Mouse (Mus musculus) MEL (cell line): Measurements from ENCODE around the gene Bmpr2. TPM values are rescaled to one million over a fixed set of nuclear protein-coding genes. Genes with fewer than 3 reads are reported as not detected.

Experiments used
- DNase-seq: peaks from one replicate; pipeline ENCODE4 v3.0.0; 2011; ENCODE audit warnings: low read depth, low spot score
- H3K27ac ChIP-seq: 2 replicates; pipeline ENCODE4 v1.5.1; 2012; ENCODE audit warnings: low read depth, mild to moderate bottlenecking, control low read depth, low read length, moderate library complexity; ENCODE audit not compliant: control insufficient read depth
- H3K27me3 ChIP-seq, 2 experiments: fragments of 150-350 bp in 1 of 2; sonication (generic) in 1 of 2; 2 replicates each; pipeline ENCODE4 v1.6.1; 2012; ENCODE audit warnings: low read length in 2 of 2, mild to moderate bottlenecking in 2 of 2, improper control_type of control experiment in 1 of 2, moderate library complexity in 1 of 2; ENCODE audit not compliant: insufficient read depth in 2 of 2, control insufficient read depth in 1 of 2
- H3K36me3 ChIP-seq, 2 experiments: 2 replicates each; pipeline ENCODE4 v1.6.1; 2012 to 2014; ENCODE audit warnings: low read length in 2 of 2, improper control_type of control experiment in 1 of 2, inconsistent platforms in 1 of 2, mild to moderate bottlenecking in 1 of 2; ENCODE audit not compliant: insufficient read depth in 2 of 2, control insufficient read depth in 1 of 2
- H3K4me1 ChIP-seq, 2 experiments: fragments of 150-350 bp in 1 of 2; sonication (generic) in 1 of 2; 2 replicates each; pipeline ENCODE4 v1.6.1; 2012; ENCODE audit warnings: low read length in 2 of 2, improper control_type of control experiment in 1 of 2, mild to moderate bottlenecking in 1 of 2; ENCODE audit not compliant: insufficient read depth in 2 of 2, control insufficient read depth in 1 of 2
- H3K4me3 ChIP-seq, 2 experiments: fragments of 150-350 bp in 1 of 2; sonication (generic) in 1 of 2; 2 replicates each; pipeline ENCODE4 v1.5.1; 2012; ENCODE audit warnings: low read depth in 2 of 2, low read length in 2 of 2, mild to moderate bottlenecking in 2 of 2, moderate library complexity in 2 of 2, control low read depth in 1 of 2, improper control_type of control experiment in 1 of 2; ENCODE audit not compliant: control insufficient read depth in 1 of 2, insufficient read depth in 1 of 2
- H3K79me2 ChIP-seq: 2 replicates; pipeline ENCODE4 v1.6.1; 2012; ENCODE audit warnings: mild to moderate bottlenecking, low read length, moderate library complexity; ENCODE audit not compliant: control insufficient read depth, poor library complexity, insufficient read depth
- H3K9ac ChIP-seq: 2 replicates; pipeline ENCODE4 v1.6.1; 2012; ENCODE audit warnings: low read depth, mild to moderate bottlenecking, control low read depth, low read length, moderate library complexity; ENCODE audit not compliant: control insufficient read depth, poor library complexity, severe bottlenecking
- H3K9me3 ChIP-seq: fragments of 150-350 bp; sonication (generic); replicated peaks from 2 replicates; pipeline ENCODE4 v1.6.1; 2012; ENCODE audit warnings: mild to moderate bottlenecking, low read length, improper control_type of control experiment, moderate library complexity; ENCODE audit not compliant: insufficient read depth
- BHLHE40 ChIP-seq: IDR thresholded peaks from 2 replicates; pipeline ENCODE4 v1.6.1; 2012; ENCODE audit warnings: low read depth, mild to moderate bottlenecking, inconsistent platforms, low read length, improper control_type of control experiment, borderline replicate concordance
- CHD2 ChIP-seq: IDR thresholded peaks from 2 replicates; pipeline ENCODE4 v1.6.1; 2011; ENCODE audit warnings: low read length, improper control_type of control experiment
- CTCF ChIP-seq, 3 experiments: IDR thresholded peaks in 2 of 3; conservative IDR thresholded peaks in 1 of 3; 2 replicates each; pipeline ENCODE4 v1.5.1; 2011 to 2012; ENCODE audit warnings: low read length in 3 of 3, low read depth in 2 of 3, mild to moderate bottlenecking in 2 of 3, improper control_type of control experiment in 1 of 3, inconsistent platforms in 1 of 3, mixed read lengths in 1 of 3, moderate library complexity in 1 of 3; ENCODE audit not compliant: control insufficient read depth in 1 of 3, insufficient read depth in 1 of 3, poor library complexity in 1 of 3, severe bottlenecking in 1 of 3
- E2F4 ChIP-seq: IDR thresholded peaks from 2 replicates; pipeline ENCODE4 v1.6.1; 2011; ENCODE audit warnings: low read depth, low read length, improper control_type of control experiment, borderline replicate concordance
- ELF1 ChIP-seq: IDR thresholded peaks from 2 replicates; pipeline ENCODE4 v1.6.1; 2014; ENCODE audit warnings: low read depth, mild to moderate bottlenecking, inconsistent platforms, low read length, improper control_type of control experiment, moderate library complexity
- EP300 ChIP-seq, 2 experiments: IDR thresholded peaks; 2 replicates each; pipeline ENCODE4 v1.6.1; 2011; ENCODE audit warnings: improper control_type of control experiment in 2 of 2, low read length in 2 of 2, low read depth in 1 of 2, mild to moderate bottlenecking in 1 of 2
- ETS1 ChIP-seq: IDR thresholded peaks from 2 replicates; pipeline ENCODE4 v1.6.1; 2012; ENCODE audit warnings: low read depth, mild to moderate bottlenecking, inconsistent platforms, low read length, improper control_type of control experiment, moderate library complexity
- GABPA ChIP-seq: IDR thresholded peaks from 2 replicates; pipeline ENCODE4 v1.6.1; 2012; ENCODE audit warnings: low read depth, mild to moderate bottlenecking, inconsistent platforms, low read length, improper control_type of control experiment, moderate library complexity
- GATA1 ChIP-seq: IDR thresholded peaks from 2 replicates; pipeline ENCODE4 v1.6.1; 2011; ENCODE audit warnings: low read depth, low read length, improper control_type of control experiment
- HCFC1 ChIP-seq: IDR thresholded peaks from 2 replicates; pipeline ENCODE4 v1.6.1; 2012; ENCODE audit warnings: low read depth, mild to moderate bottlenecking, inconsistent platforms, low read length, improper control_type of control experiment, moderate library complexity
- KAT2A ChIP-seq: conservative IDR thresholded peaks from 2 replicates; pipeline ENCODE4 v1.6.1; 2012; ENCODE audit warnings: low read depth, low read length, improper control_type of control experiment, inconsistent platforms
- MAFK ChIP-seq: IDR thresholded peaks from 2 replicates; pipeline ENCODE4 v1.6.1; 2011; ENCODE audit warnings: low read depth, mild to moderate bottlenecking, low read length, improper control_type of control experiment, borderline replicate concordance
- MAX ChIP-seq: IDR thresholded peaks from 2 replicates; pipeline ENCODE4 v1.6.1; 2011; ENCODE audit warnings: low read length, improper control_type of control experiment
- MEF2A ChIP-seq: IDR thresholded peaks from 2 replicates; pipeline ENCODE4 v1.6.1; 2014; ENCODE audit warnings: low read depth, mild to moderate bottlenecking, inconsistent platforms, low read length, improper control_type of control experiment; ENCODE audit not compliant: poor library complexity, insufficient replicate concordance, severe bottlenecking; ENCODE audit errors: extremely low read depth
- MXI1 ChIP-seq: IDR thresholded peaks from 2 replicates; pipeline ENCODE4 v1.6.1; 2011; ENCODE audit warnings: mild to moderate bottlenecking, low read depth, low read length, improper control_type of control experiment
- MYB ChIP-seq: IDR thresholded peaks from 2 replicates; pipeline ENCODE4 v1.6.1; 2011; ENCODE audit warnings: mild to moderate bottlenecking, low read depth, low read length, improper control_type of control experiment
- MYC ChIP-seq: IDR thresholded peaks from 2 replicates; pipeline ENCODE4 v1.6.1; 2011; ENCODE audit warnings: low read depth, mild to moderate bottlenecking, low read length, improper control_type of control experiment, moderate library complexity
- NELFE ChIP-seq: IDR thresholded peaks from 2 replicates; pipeline ENCODE4 v1.6.1; 2011; ENCODE audit warnings: low read depth, low read length, improper control_type of control experiment
- NRF1 ChIP-seq: IDR thresholded peaks from 2 replicates; pipeline ENCODE4 v1.6.1; 2014; ENCODE audit warnings: low read depth, mild to moderate bottlenecking, inconsistent platforms, low read length, improper control_type of control experiment, moderate library complexity; ENCODE audit not compliant: poor library complexity, insufficient read depth, severe bottlenecking
- POLR2AphosphoS5 ChIP-seq: IDR thresholded peaks from 2 replicates; pipeline ENCODE4 v1.6.1; 2012; ENCODE audit warnings: low read depth, borderline replicate concordance, mild to moderate bottlenecking, inconsistent platforms, low read length, moderate library complexity, mixed read lengths
- RAD21 ChIP-seq: IDR thresholded peaks from 2 replicates; pipeline ENCODE4 v1.6.1; 2011; ENCODE audit warnings: mild to moderate bottlenecking, low read depth, low read length, improper control_type of control experiment
- SIN3A ChIP-seq: IDR thresholded peaks from 2 replicates; pipeline ENCODE4 v1.6.1; 2012; ENCODE audit warnings: low read length, improper control_type of control experiment, inconsistent platforms
- SMC3 ChIP-seq: IDR thresholded peaks from 2 replicates; pipeline ENCODE4 v1.6.1; 2011; ENCODE audit warnings: low read depth, low read length, improper control_type of control experiment
- TAL1 ChIP-seq: IDR thresholded peaks from 2 replicates; pipeline ENCODE4 v1.6.1; 2012; ENCODE audit warnings: mild to moderate bottlenecking, inconsistent platforms, low read length, moderate library complexity, mixed read lengths
- TBP ChIP-seq: IDR thresholded peaks from 2 replicates; pipeline ENCODE4 v1.8.0; 2011; ENCODE audit warnings: low read depth, low read length, improper control_type of control experiment
- UBTF ChIP-seq: IDR thresholded peaks from 2 replicates; pipeline ENCODE4 v1.6.1; 2012; ENCODE audit warnings: low read depth, mild to moderate bottlenecking, inconsistent platforms, low read length, improper control_type of control experiment, moderate library complexity, borderline replicate concordance; ENCODE audit not compliant: insufficient read depth
- USF1 ChIP-seq: IDR thresholded peaks from 2 replicates; pipeline ENCODE4 v1.6.1; 2014; ENCODE audit warnings: low read depth, mild to moderate bottlenecking, inconsistent platforms, low read length, improper control_type of control experiment, moderate library complexity
- USF2 ChIP-seq, 2 experiments: IDR thresholded peaks; 2 replicates each; pipeline ENCODE4 v1.6.1; 2011 to 2012; ENCODE audit warnings: improper control_type of control experiment in 2 of 2, low read length in 2 of 2, borderline replicate concordance in 1 of 2, inconsistent platforms in 1 of 2, low read depth in 1 of 2, mild to moderate bottlenecking in 1 of 2; ENCODE audit not compliant: insufficient read depth in 1 of 2
- ZMIZ1 ChIP-seq: IDR thresholded peaks from 2 replicates; pipeline ENCODE4 v1.6.1; 2012; ENCODE audit warnings: low read depth, mild to moderate bottlenecking, inconsistent platforms, low read length, improper control_type of control experiment, moderate library complexity
- ZNF384 ChIP-seq: IDR thresholded peaks from 2 replicates; pipeline ENCODE4 v1.6.1; 2012; ENCODE audit warnings: low read depth, mild to moderate bottlenecking, inconsistent platforms, low read length, improper control_type of control experiment
- polyA plus RNA-seq, 2 experiments: library from polyadenylated mRNA; stranded (reverse) in 1 of 2; unstranded in 1 of 2; fragments of >175 nt in 1 of 2; fragments of >200 nt in 1 of 2; gene quantifications; 2 replicates each; pipeline versions ENCODE4 v1.2.1 to v1.2.4; 2012; ENCODE audit warnings: low replicate concordance in 2 of 2, low read depth in 1 of 2; ENCODE audit not compliant: insufficient read length in 2 of 2, insufficient read depth in 1 of 2, missing spikeins in 1 of 2
- total RNA-seq: library from RNA; depleted of rRNA; stranded (reverse); fragments of 300-350 nt; gene quantifications from 2 replicates; pipeline ENCODE4 v1.2.3, GENCODE M21; 2012

Gene Bmpr2
- total and polyA plus RNA-seq, 3 experiments: 2.3 to 18.6 (median 3.1) TPM

DNA sequence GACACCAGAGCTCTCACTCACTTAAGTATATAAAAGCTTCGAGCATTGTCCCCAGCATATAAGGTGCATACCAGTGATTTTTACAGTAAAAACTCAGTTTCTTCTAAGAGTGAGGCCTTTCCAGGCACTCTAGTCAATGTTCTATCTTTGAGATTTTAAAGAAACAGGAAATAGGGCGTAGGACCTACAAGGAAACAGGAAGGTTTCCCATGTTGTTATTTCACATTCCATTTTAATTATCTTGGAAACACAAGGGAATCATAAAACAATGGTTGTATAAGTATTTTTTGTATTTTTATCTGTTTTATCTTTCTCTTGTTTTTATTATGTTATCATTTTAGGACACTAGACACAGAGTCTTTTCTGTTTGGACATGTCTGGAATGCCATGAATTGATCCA lies 34.7 kb downstream of the Bmpr2 start:
- TF ChIP-seq GABPA (no peak), TAL1 (no peak), ZMIZ1 (no peak), SMC3 (no peak), USF1 (no peak), ZNF384 (no peak), CTCF (IDR thresholded peaks at IDR 0.05 in 2 of 3, conservative IDR thresholded peaks at IDR 0.05 in 1 of 3; ENCODE audit: control insufficient read depth in 1 of 3, insufficient read depth in 1 of 3, low read depth in 2 of 3, low read length in 3 of 3, poor library complexity in 1 of 3, severe bottlenecking in 1 of 3) (no peak), TBP (no peak), CHD2 (no peak), EP300 (IDR thresholded peaks at IDR 0.05; ENCODE audit: low read depth in 1 of 2, low read length in 2 of 2) (no peak), MYC (no peak), NELFE (no peak), HCFC1 (no peak), ELF1 (no peak)
- Histone ChIP-seq H3K36me3 (peaks cover 0 to 4% of the 10 kb centered on the region in 2 experiments; a peak in 2 of 4 replicates), H3K4me3 (no peak overlapping the region), H3K4me1 (peaks cover 0 to 6% of the 10 kb centered on the region in 2 experiments; a peak in 2 of 4 replicates), H3K27me3 (no peaks in the 10 kb centered on the region), H3K9me3 (no peaks in the 10 kb centered on the region), H3K27ac (no peak overlapping the region), H3K9ac (no peak overlapping the region), H3K79me2 (no peaks in the 10 kb centered on the region; the same call in 1 of the 2 replicates)
- DNase-seq: no peak

GRCm38 (mm10) chr1:59804363-59804762 lies 41.2 kb downstream of the Bmpr2 start:
- Histone ChIP-seq H3K4me1 (peaks cover 3 to 15% of the 10 kb centered on the region in 2 experiments), H3K36me3 (peaks cover 0 to 10% of the 10 kb centered on the region in 2 experiments; a peak in 2 of 4 replicates), H3K27me3 (no peaks in the 10 kb centered on the region), H3K27ac (peak overlapping the region; percentile 8; the same call in 1 of the 2 replicates), H3K9ac (no peak overlapping the region), H3K9me3 (no peaks in the 10 kb centered on the region), H3K79me2 (peaks cover 2% of the 10 kb centered on the region; the same call in 1 of the 2 replicates), H3K4me3 (no peak overlapping the region)
- DNase-seq: peak; percentile 38
- TF ChIP-seq MAFK: no peak
- no peak for TF ChIP-seq CHD2
- TF ChIP-seq SIN3A: no peak
- TF ChIP-seq HCFC1: no peak
- TF ChIP-seq USF2 (IDR thresholded peaks at IDR 0.05; ENCODE audit: borderline replicate concordance in 1 of 2, insufficient read depth in 1 of 2, low read depth in 1 of 2, low read length in 2 of 2): no peak
- no peak for TF ChIP-seq BHLHE40
- TF ChIP-seq ELF1: no peak
- no peak for TF ChIP-seq POLR2AphosphoS5
- TF ChIP-seq EP300 (IDR thresholded peaks at IDR 0.05; ENCODE audit: low read depth in 1 of 2, low read length in 2 of 2): peak; percentile 68 to 78
- no peak for TF ChIP-seq RAD21
- TF ChIP-seq MYC: 0 out of 2 replicates have a peak, but pooled peaks have one; percentile 18
- no peak for TF ChIP-seq KAT2A
- TF ChIP-seq UBTF: no peak
- no peak for TF ChIP-seq GABPA
- no peak for TF ChIP-seq NRF1
- TF ChIP-seq ETS1: peak; percentile 51; the same call in 1 of the 2 replicates
- TF ChIP-seq GATA1: peak; percentile 80
- TF ChIP-seq MXI1: peak; percentile 33; the same call in 1 of the 2 replicates
- no peak for TF ChIP-seq MAX
- TF ChIP-seq SMC3: no peak
- no peak for TF ChIP-seq MEF2A
- no peak for TF ChIP-seq E2F4
- TF ChIP-seq ZNF384: peak; percentile 77
- no peak for TF ChIP-seq USF1
- TF ChIP-seq MYB: peak; percentile 24; the same call in 1 of the 2 replicates
